ENCODE assay signal across 8 mouse cellular contexts in the genomic region with DNA sequence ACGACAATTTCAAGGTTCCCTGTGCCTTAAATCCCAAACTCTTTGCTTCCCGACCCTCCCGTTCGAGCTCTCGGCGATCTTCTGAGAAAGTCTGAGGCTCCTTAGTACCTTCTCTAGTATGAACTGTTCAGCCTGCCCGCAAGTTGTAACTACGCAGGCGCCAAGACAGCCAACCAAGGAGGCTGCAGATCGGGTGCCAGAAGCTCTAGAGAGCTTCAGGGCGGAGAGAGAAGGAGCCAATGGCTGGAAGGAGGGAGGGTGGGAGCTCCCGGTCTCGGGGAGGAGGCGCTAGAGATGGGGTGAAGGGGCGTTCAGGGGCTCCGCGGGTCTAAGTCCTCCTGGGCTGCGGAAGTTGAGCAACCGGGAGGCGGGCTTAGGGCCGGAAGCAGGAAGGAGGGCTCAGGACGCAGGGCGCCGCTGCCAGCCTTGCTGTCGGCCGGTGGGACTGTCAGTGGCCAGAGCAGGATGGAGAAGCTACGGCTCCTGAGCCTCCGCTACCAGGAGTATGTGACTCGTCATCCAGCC. TPM values are rescaled to one million over a fixed set of nuclear protein-coding genes. Genes with fewer than 3 reads are reported as not detected.
A peak's percentile ranks its signal among the peaks of the same experiment; 100 is the strongest.
DNase-seq lines count a peak whose midpoint lies in the region; ATAC-seq lines count a peak whose summit lies in the region.

No protein-coding gene starts in this region.

- no peaks in the 10 kb centered on the region for H3K9me3 ChIP-seq in hindbrain, embryonic 14.5 days (ENCODE audit: control insufficient read depth, low read length)

- DNase-seq in R1 (ENCODE audit: low read depth, low spot score), result peak; percentile 99
- DNase-seq in cerebellum, postnatal 25 days, result peak; percentile 92 to 93
- DNase-seq in frontal cortex, postnatal 25 days (ENCODE audit: low spot score in 2 of 2), result peak; percentile 78 to 85
- DNase-seq in hindbrain, embryonic 14.5 days (ENCODE audit: low spot score), result peak; percentile 92
- peak; percentile 96 to 97 for DNase-seq in layer of hippocampus, postnatal 36 days
- peak; percentile 98 for DNase-seq in lung, postnatal 36 days
- peak; percentile 99 for DNase-seq in retina, postnatal 1 day
- peak; percentile 85 to 98 for DNase-seq in urinary bladder, adult 18-20 months (ENCODE audit: low spot score in 2 of 2)

- peaks cover 13% of the 10 kb centered on the region for H3K27me3 ChIP-seq in hindbrain, embryonic 14.5 days (ENCODE audit: control insufficient read depth, insufficient read depth, low read length)

- peaks cover 44% of the 10 kb centered on the region for H3K4me1 ChIP-seq in hindbrain, embryonic 14.5 days (replicated peaks; ENCODE audit: control insufficient read depth, insufficient read depth, low read length)

- H3K4me3 ChIP-seq in hindbrain, embryonic 14.5 days (replicated peaks; ENCODE audit: low read length), result peak overlapping the region; percentile 75

- peak; percentile 96 for ATAC-seq in hindbrain, embryonic 14.5 days (ENCODE audit: low FRiP score)

- peaks cover 26% of the 10 kb centered on the region for H3K36me3 ChIP-seq in hindbrain, embryonic 14.5 days (replicated peaks; ENCODE audit: control insufficient read depth, insufficient read depth)

- under 1% methylated on average over 29 of the region's 29 CpGs for WGBS in hindbrain, embryonic 14.5 days

- peak overlapping the region; percentile 73 for H3K4me2 ChIP-seq in hindbrain, embryonic 14.5 days (replicated peaks)

- H3K27ac ChIP-seq in hindbrain, embryonic 14.5 days, result peak overlapping the region; percentile 63

- peak overlapping the region; percentile 90 for H3K9ac ChIP-seq in hindbrain, embryonic 14.5 days

RNA-seq across cellular contexts. Expression of a gene that starts 0.5 kb away (rescaled TPM):
- polyA plus RNA-seq in hindbrain, embryonic 14.5 days (2014; fragmentation: Nextera tagmentation; extraction: Ambion mirVana), result 2.0 and 2.4 TPM in 2 replicates
- under 1 TPM in 1 of 2 experiments, not detected in 1; 0.81 TPM for total RNA-seq in layer of hippocampus, postnatal 36 days (2021)

RNA-seq across cellular contexts. Expression of a gene that starts 0.7 kb away (rescaled TPM):
- polyA plus RNA-seq in hindbrain, embryonic 14.5 days (2014; fragmentation: Nextera tagmentation; extraction: Ambion mirVana), result 32.7 TPM in 2 replicates
- total RNA-seq in layer of hippocampus, postnatal 36 days (2021), result 10 to 100 TPM; 32.5 to 39.0 TPM

RNA-seq across cellular contexts. Expression of a gene that starts 7.2 kb away (rescaled TPM):
- 2.9 and 4.2 TPM in 2 replicates for polyA plus RNA-seq in hindbrain, embryonic 14.5 days (2014; fragmentation: Nextera tagmentation; extraction: Ambion mirVana)
- 1 to 10 TPM; 3.8 to 6.4 TPM for total RNA-seq in layer of hippocampus, postnatal 36 days (2021)

RNA-seq across cellular contexts. Expression of a gene that starts 25.9 kb away (rescaled TPM):
- polyA plus RNA-seq in hindbrain, embryonic 14.5 days (2014; fragmentation: Nextera tagmentation; extraction: Ambion mirVana), result 68.8 and 74.5 TPM in 2 replicates
- total RNA-seq in layer of hippocampus, postnatal 36 days (2021), result 100 to 1,000 TPM; 336 to 345 TPM

RNA-seq across cellular contexts. Expression of a gene that starts 58.7 kb away (rescaled TPM):
- polyA plus RNA-seq in hindbrain, embryonic 14.5 days (2014; fragmentation: Nextera tagmentation; extraction: Ambion mirVana), result 34.6 and 35.5 TPM in 2 replicates
- 100 to 1,000 TPM in 1 of 2 experiments, 10 to 100 TPM in 1; 93.7 to 101 TPM for total RNA-seq in layer of hippocampus, postnatal 36 days (2021)

Comparison
In these comparisons a context has a peak if more than half of its experiments do, and no peak if none do; other contexts are left out.
1. Peak in every context shown above with its lines: DNase-seq, ATAC-seq, H3K4me3 ChIP-seq and H3K27ac ChIP-seq.